Mouse (Mus musculus): ENCODE measurements around the gene Notch1. TPM values are rescaled to one million over a fixed set of nuclear protein-coding genes. Genes with fewer than 3 reads are reported as not detected.

The Notch1 gene
- polyA plus RNA-seq, 1 experiment from 2014 or later: 7.6 TPM

DNA sequence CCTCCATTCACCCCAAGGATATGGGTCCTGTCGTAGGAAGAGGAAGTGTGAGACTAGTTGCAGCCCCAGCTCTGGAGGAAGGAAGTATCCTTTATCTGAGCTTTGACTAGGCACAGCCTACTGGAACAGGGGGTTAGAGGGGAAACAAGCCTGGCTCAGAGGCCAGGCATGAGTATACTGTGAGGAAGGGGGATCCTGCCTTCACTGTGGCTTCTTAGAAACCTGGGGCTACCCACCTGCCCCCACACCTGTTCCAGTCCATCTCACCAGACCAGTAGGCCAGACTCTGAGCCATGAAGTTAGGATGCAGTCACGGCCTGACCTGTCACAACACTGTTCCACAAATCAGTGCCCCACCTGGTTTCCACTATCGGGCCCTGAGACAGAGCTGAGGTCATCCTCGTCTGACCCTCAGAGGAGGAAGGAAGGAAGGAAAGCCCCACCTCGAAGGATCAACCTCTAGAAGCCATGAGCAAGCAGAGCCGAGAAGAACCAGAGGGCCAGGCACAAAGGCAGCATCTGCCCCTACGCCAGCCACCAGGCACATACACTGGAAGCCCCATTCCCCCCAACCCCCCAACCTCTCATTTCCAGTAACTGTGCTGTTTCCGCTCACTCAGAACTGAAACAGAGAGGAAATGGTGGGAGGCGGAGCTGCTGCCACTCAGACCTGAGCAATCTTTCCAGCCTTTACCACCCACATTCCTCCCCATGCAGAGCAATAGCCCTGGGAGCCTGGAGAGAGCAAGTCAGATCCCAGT lies 23.3 kb downstream of the Notch1 start:
- no peaks in the 10 kb centered on the region for H3K27me3 ChIP-seq
- no peak for DNase-seq (ENCODE audit: low read depth, low spot score)
- ChIA-PET POLR2A (interaction anchor here (0.6 to 1.2 kb wide), 2 partner anchors 10 to 142 kb away, joined by 3 read pairs; no protein-coding TSS in a partner anchor), CTCF (interaction anchor here (0.9 to 2.3 kb wide), 4 partner anchors 11 to 69 kb away, joined by 3 to 7 read pairs (median 3); no protein-coding TSS in a partner anchor)
- TF ChIP-seq CTCF (IDR thresholded peaks at IDR 0.05): no peak
- in situ Hi-C loops (cut with MboI; ENCODE audit: low pct_unique_long_range_greater_than_20kb): no loop called here
- no peak for ATAC-seq

DNA sequence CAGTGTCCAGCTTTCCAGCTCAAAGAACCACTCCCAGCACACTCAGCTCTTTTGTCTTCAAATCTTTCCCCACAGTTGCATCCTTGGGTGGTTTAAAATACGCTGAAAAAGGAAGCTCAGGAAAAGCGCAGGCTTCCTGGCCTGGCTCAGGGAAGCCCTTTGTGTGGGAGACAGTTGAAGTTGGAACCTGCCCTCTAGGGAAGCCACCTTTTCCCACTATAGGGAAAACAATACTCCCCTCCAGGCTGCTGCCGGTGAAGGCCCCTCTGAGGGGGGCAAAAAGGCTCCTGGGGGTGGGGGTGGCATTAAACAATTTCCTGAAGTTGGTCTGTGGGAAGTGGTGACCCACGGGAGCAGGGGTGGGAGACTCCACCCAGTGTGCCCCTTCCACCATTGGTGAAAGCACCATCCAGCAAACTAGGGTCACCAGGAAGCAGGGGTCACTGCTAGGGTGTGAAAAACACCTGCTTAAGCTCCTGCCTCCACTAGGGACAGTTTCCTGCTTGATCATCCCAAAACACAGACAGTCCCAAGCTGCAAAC lies 25.6 kb downstream of the Notch1 start:
- ChIA-PET POLR2A (no interaction called here), CTCF (interaction anchor here (0.8 to 1.3 kb wide), 2 partner anchors 8 to 26 kb away, joined by 3 read pairs; partner anchors contain the start of gene Notch1)
- no peaks in the 10 kb centered on the region for H3K27me3 ChIP-seq
- no peak for TF ChIP-seq CTCF (IDR thresholded peaks at IDR 0.05)
- no peak for DNase-seq (ENCODE audit: low read depth, low spot score)
- no peak for ATAC-seq
- in situ Hi-C loops (cut with MboI; ENCODE audit: low pct_unique_long_range_greater_than_20kb): no loop called here

DNA sequence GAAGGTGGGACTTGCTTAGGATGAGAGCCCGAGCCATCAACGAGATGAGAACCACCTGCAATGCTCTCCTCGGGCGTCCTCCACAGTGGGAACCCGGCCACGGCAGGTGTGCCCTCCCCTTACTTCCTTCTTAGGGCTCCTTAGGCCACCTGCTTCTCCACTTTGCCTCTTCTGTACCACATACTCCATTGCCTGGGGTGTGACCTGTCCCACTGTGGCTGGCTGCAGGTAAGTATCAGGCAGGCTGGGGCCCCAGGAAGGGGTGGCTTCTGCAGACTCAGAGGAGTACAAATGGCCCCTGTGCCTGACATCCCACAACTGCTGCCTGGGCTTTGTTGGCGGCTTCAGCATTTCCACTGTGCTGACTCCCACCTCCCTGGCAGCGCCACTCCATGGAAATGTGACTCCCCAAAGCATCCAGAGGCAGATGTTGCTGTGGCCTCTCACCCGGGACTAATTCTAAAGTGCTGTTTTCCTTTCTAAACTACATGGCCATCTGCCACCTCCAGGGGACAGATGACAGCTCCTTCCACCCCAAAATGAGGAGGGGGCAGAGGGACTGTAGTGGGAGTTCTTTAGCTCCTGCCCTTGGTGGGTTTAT lies 27.8 kb downstream of the Notch1 start:
- TF ChIP-seq CTCF (IDR thresholded peaks at IDR 0.05): no peak
- no peak for DNase-seq (ENCODE audit: low read depth, low spot score)
- ChIA-PET CTCF (no interaction called here), POLR2A (no interaction called here)
- no peaks in the 10 kb centered on the region for H3K27me3 ChIP-seq
- in situ Hi-C loops (cut with MboI; ENCODE audit: low pct_unique_long_range_greater_than_20kb): no loop called here
- no peak for ATAC-seq

GRCm38 (mm10) chr2:26487322-26488021 lies 29.0 kb downstream of the Notch1 start:
- H3K27me3 ChIP-seq: no peaks in the 10 kb centered on the region
- no peak for TF ChIP-seq CTCF (IDR thresholded peaks at IDR 0.05)
- POLR2A ChIA-PET: no interaction called here
- in situ Hi-C loops (cut with MboI; ENCODE audit: low pct_unique_long_range_greater_than_20kb): no loop called here
- DNase-seq (ENCODE audit: low read depth, low spot score) (no peak), ATAC-seq (no peak)
- CTCF ChIA-PET: no interaction called here

DNA sequence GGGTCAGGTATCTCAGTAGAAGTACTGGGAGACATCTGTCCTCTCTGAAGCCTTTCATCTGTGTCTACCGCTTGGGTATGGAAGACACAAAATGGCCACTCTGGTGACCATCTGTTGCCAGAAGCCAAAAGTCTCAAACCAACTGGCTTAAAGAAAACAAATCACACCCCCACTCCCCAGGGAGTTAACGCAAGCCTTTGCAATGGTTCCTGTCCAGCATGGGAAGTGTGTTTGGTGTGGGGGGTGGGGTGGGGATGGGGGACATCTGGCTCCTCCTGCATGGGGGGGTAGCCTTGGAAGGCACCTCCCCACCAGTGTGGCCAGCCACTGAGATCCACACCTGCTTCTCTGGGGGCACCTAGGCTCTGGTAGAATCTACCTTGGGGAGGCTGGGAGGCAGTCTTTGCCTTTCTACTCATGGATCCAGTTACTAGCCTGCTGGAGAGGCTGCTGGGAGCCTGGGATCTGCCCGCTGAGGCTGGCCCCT lies 29.6 kb downstream of the Notch1 start:
- ChIA-PET CTCF (no interaction called here), POLR2A (no interaction called here)
- ATAC-seq (no peak), DNase-seq (ENCODE audit: low read depth, low spot score) (no peak)
- no peak for TF ChIP-seq CTCF (IDR thresholded peaks at IDR 0.05)
- no peaks in the 10 kb centered on the region for H3K27me3 ChIP-seq
- in situ Hi-C loops (cut with MboI; ENCODE audit: low pct_unique_long_range_greater_than_20kb): no loop called here

DNA sequence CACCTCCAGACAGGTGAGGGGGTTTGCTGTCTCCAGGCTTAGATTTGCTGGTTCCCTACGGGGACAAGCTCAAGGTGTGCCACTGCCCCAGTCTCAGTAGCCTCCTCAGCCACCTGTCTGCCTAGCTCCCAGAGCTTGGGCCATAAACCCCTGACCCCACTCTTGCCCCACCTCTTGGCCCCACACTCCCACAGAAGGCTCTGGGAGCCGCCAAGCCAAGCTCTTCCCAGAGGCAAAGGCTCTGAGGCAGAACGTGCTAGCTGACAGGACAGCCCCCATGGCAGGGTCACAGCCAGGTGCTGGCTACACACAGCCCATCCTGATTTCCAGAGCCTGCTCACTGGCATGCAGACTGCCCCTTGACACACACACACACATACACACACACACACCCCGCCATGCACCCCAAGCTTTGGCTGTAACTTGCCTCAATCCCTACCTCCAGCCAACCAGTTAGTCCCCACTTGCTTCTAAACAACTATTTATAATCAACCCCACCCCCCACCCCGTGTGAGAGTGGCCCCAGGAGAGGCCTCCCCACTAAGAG lies 30.1 kb downstream of the Notch1 start:
- no peaks in the 10 kb centered on the region for H3K27me3 ChIP-seq
- no peak for DNase-seq (ENCODE audit: low read depth, low spot score)
- in situ Hi-C loops (cut with MboI; ENCODE audit: low pct_unique_long_range_greater_than_20kb): no loop called here
- no peak for TF ChIP-seq CTCF (IDR thresholded peaks at IDR 0.05)
- ChIA-PET POLR2A (interaction anchor here (0.6 kb wide), 1 partner anchor 8 kb away, joined by 3 read pairs; no protein-coding TSS in a partner anchor), CTCF (no interaction called here)
- no peak for ATAC-seq

DNA sequence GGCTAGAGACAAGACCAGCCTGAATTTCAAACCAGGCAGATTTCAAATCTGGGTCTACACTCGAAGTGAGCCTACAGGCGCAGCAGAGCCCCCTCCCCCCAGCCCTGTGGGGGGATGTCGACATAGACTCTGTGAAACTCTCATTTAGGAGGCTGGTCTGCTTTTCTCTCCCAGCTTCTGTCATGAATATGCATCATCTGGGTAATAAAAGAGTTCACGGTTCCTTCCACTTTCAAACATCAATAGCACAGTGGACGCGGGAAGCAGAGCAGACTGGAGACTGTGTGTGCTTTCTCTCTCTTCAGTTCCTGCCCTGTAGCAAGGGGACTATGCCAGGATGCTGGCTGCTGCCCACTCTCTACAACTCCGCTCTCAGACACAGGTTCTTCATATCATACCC lies 30.8 kb downstream of the Notch1 start:
- ATAC-seq: no peak
- DNase-seq (ENCODE audit: low read depth, low spot score): no peak
- ChIA-PET CTCF (no interaction called here), POLR2A (interaction anchor here (0.6 kb wide), 1 partner anchor 9 kb away, joined by 3 read pairs; no protein-coding TSS in a partner anchor)
- no peaks in the 10 kb centered on the region for H3K27me3 ChIP-seq
- no peak for TF ChIP-seq CTCF (IDR thresholded peaks at IDR 0.05)
- in situ Hi-C loops (cut with MboI; ENCODE audit: low pct_unique_long_range_greater_than_20kb): no loop called here

- no peaks in the 10 kb centered on the region for H3K27me3 ChIP-seq
- DNase-seq (ENCODE audit: low read depth, low spot score) (no peak), ATAC-seq (no peak)
- POLR2A ChIA-PET: no interaction called here
- no peak for TF ChIP-seq CTCF (IDR thresholded peaks at IDR 0.05)
- in situ Hi-C loops (cut with MboI; ENCODE audit: low pct_unique_long_range_greater_than_20kb): no loop called here
- CTCF ChIA-PET: no interaction called here
Measured at GRCm38 (mm10) chr2:26485278-26485677, 31.2 kb downstream of the Notch1 start.

- POLR2A ChIA-PET: no interaction called here
- CTCF ChIA-PET: no interaction called here
- no peak for ATAC-seq
- H3K27me3 ChIP-seq: no peaks in the 10 kb centered on the region
- in situ Hi-C loops (cut with MboI; ENCODE audit: low pct_unique_long_range_greater_than_20kb): no loop called here
- no peak for TF ChIP-seq CTCF (IDR thresholded peaks at IDR 0.05)
- DNase-seq (ENCODE audit: low read depth, low spot score): no peak
Measured at GRCm38 (mm10) chr2:26484169-26484568, 32.3 kb downstream of the Notch1 start.

- ATAC-seq: no peak
- TF ChIP-seq CTCF (IDR thresholded peaks at IDR 0.05): no peak
- ChIA-PET CTCF (interaction anchor here (0.9 to 1.9 kb wide), 4 partner anchors 8 to 78 kb away, joined by 3 to 7 read pairs (median 4); no protein-coding TSS in a partner anchor), POLR2A (interaction anchor here (0.6 to 2.0 kb wide), 5 partner anchors 10 to 37 kb away, joined by 3 to 19 read pairs (median 3); partner anchors contain the start of gene Notch1)
- no peaks in the 10 kb centered on the region for H3K27me3 ChIP-seq
- in situ Hi-C loops (cut with MboI; ENCODE audit: low pct_unique_long_range_greater_than_20kb): no loop called here
- no peak for DNase-seq (ENCODE audit: low read depth, low spot score)
Measured at GRCm38 (mm10) chr2:26483230-26483869, 33.1 kb downstream of the Notch1 start.
